Mouse (Mus musculus) adrenal gland, adult 8-10 months (tissue): Measurements from ENCODE around the gene Gm28360. TPM values are rescaled to one million over a fixed set of nuclear protein-coding genes. Genes with fewer than 3 reads are reported as not detected.
"Not testable (repeated sequence)": the region's sequence is repeated elsewhere in the genome, so short reads cannot be mapped to it uniquely, and the experiment has no call there.

Source experiments
- DNase-seq: peaks from one replicate; pipeline ENCODE4 v3.0.0; 2022
- total RNA-seq, 4 experiments: library from RNA; stranded (reverse); gene quantifications; 2 replicates each; pipeline ENCODE4 v1.2.4; 2022

Gm28360 gene
- total RNA-seq, result not detected

- DNase-seq, result not testable (repeated sequence)
These were observed at the start of gene Gm28360 for GRCm38 (mm10) chr1:117829781-117830180. Gm28360 (plus strand) TSS chr1:117830081.

- DNase-seq, result not testable (repeated sequence)
These were observed 49.0 kb upstream of the Gm28360 start, which contains the start of gene B020011L13Rik for GRCm38 (mm10) chr1:117780833-117781232. B020011L13Rik (plus strand) TSS chr1:117781133.

- not testable (repeated sequence) for DNase-seq
These were observed 13.6 kb upstream of the Gm28360 start for GRCm38 (mm10) chr1:117816271-117816670.

- not testable (repeated sequence) for DNase-seq
These were observed 21.8 kb downstream of the Gm28360 start for GRCm38 (mm10) chr1:117851718-117852117.

Other genes with a start within 250 kb of the Gm28360 start
- not detected for gene Gm28363, start 132.9 kb upstream of the Gm28360 start, total RNA-seq
- gene B020011L13Rik, start 48.9 kb upstream of the Gm28360 start, total RNA-seq, result not detected
- gene Gm28168, start 97.9 kb downstream of the Gm28360 start, total RNA-seq, result not detected
- not detected for gene Gm7145, start 135.9 kb downstream of the Gm28360 start, total RNA-seq